Mouse (Mus musculus): ENCODE measurements around the gene Pcolce2.
"Not testable (repeated sequence)": the region's sequence is repeated elsewhere in the genome, so short reads cannot be mapped to it uniquely, and the experiment has no call there.

Pcolce2 gene

GRCm38 (mm10) chr9:95637271-95638181, at the start of gene Pcolce2:
Pcolce2 (plus strand) TSS chr9:95637601.
- no peak for DNase-seq

- DNase-seq: no peak
Observed at GRCm38 (mm10) chr9:95588070-95588469, 49.3 kb upstream of the Pcolce2 start.

- no peak for DNase-seq
Observed at GRCm38 (mm10) chr9:95594291-95594690, 43.1 kb upstream of the Pcolce2 start.

GRCm38 (mm10) chr9:95597466-95598178, 39.8 kb upstream of the Pcolce2 start:
- DNase-seq: no peak

GRCm38 (mm10) chr9:95598179-95598721, 39.2 kb upstream of the Pcolce2 start:
- no peak for DNase-seq

GRCm38 (mm10) chr9:95599399-95599798, 38.0 kb upstream of the Pcolce2 start:
- no peak for DNase-seq

GRCm38 (mm10) chr9:95602849-95603248, 34.6 kb upstream of the Pcolce2 start:
- no peak for DNase-seq

GRCm38 (mm10) chr9:95603316-95603715, 34.1 kb upstream of the Pcolce2 start:
- DNase-seq: no peak

- DNase-seq: no peak
Observed at GRCm38 (mm10) chr9:95607196-95607595, 30.2 kb upstream of the Pcolce2 start.

- DNase-seq: no peak
Observed at GRCm38 (mm10) chr9:95612246-95612768, 25.1 kb upstream of the Pcolce2 start.

- DNase-seq: no peak
Observed at GRCm38 (mm10) chr9:95613426-95614127, 23.8 kb upstream of the Pcolce2 start.

GRCm38 (mm10) chr9:95614861-95615615, 22.4 kb upstream of the Pcolce2 start:
- no peak for DNase-seq

GRCm38 (mm10) chr9:95615961-95616360, 21.4 kb upstream of the Pcolce2 start:
- no peak for DNase-seq

GRCm38 (mm10) chr9:95618572-95618971, 18.8 kb upstream of the Pcolce2 start:
- DNase-seq: no peak

- no peak for DNase-seq
Observed at GRCm38 (mm10) chr9:95624072-95624471, 13.3 kb upstream of the Pcolce2 start.

- no peak for DNase-seq
Observed at GRCm38 (mm10) chr9:95628439-95628948, 8.9 kb upstream of the Pcolce2 start.

- DNase-seq: not testable (repeated sequence)
Observed at GRCm38 (mm10) chr9:95629561-95629960, 7.8 kb upstream of the Pcolce2 start.

- no peak for DNase-seq
Observed at GRCm38 (mm10) chr9:95636395-95636794, 1.0 kb upstream of the Pcolce2 start.

GRCm38 (mm10) chr9:95639919-95640318, 2.5 kb downstream of the Pcolce2 start:
- DNase-seq: no peak

GRCm38 (mm10) chr9:95645926-95646325, 8.5 kb downstream of the Pcolce2 start:
- DNase-seq: no peak

- no peak for DNase-seq
Observed at GRCm38 (mm10) chr9:95653363-95653762, 16.0 kb downstream of the Pcolce2 start.

GRCm38 (mm10) chr9:95654356-95654755, 17.0 kb downstream of the Pcolce2 start:
- no peak for DNase-seq
